Mouse (Mus musculus) embryonic stem cell, embryonic (primary cell): ENCODE data around the gene Adpgk.
"Not testable (repeated sequence)": the region's sequence is repeated elsewhere in the genome, so short reads cannot be mapped to it uniquely, and the experiment has no call there.

ENCODE experiments used
- CTCF ChIA-PET, 4 experiments: fragments of 300-600 bp in 2 of 4; fragments of 350-600 bp in 2 of 4; sonication (Branson Sonifier 250); formaldehyde crosslinking; loops; one replicate each; lab custom pipeline; 2022; ENCODE audit warnings: inconsistent platforms in 2 of 4; lab: Charles Lee
- POLR2A ChIA-PET, 4 experiments: fragments of 300-600 bp in 2 of 4; fragments of 350-600 bp in 2 of 4; sonication (Branson Sonifier 250); formaldehyde crosslinking; loops; one replicate each; lab custom pipeline; 2022; ENCODE audit warnings: antibody characterized with exemption in 4 of 4, inconsistent platforms in 1 of 4; lab: Charles Lee

Gene Adpgk

DNA sequence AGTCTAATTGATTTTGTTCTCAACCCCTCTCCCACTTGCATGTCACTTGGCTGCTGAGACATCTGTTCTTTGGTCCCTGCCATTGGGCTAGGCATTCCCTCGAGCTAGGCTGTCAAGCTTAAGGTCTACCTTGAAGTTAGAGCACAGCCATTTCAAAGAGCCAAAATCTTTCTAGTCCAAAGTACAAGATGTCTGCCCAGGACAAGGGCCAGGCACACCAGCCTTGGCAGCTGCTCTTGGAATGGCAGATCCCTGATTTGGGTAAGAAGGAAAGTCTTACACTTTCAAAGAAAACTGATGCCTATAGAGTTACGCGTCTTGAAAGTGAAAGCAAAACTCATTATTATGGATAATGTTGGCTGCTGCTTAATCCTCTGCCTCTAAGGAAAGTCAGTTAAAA is 24.8 kb downstream of the Adpgk start:
- CTCF ChIA-PET, result interaction anchor here in 2 of 4 experiments (0.6 to 1.4 kb wide), 5 partner anchors 24 to 169 kb away, joined by 3 to 7 read pairs (median 4); no protein-coding TSS in a partner anchor
- POLR2A ChIA-PET, result interaction anchor here in 2 of 4 experiments (0.5 to 15.7 kb wide), 7 partner anchors 9 to 225 kb away, joined by 3 to 134 read pairs (median 32); partner anchors contain the start of gene Adpgk (in 2 of the 2)

DNA sequence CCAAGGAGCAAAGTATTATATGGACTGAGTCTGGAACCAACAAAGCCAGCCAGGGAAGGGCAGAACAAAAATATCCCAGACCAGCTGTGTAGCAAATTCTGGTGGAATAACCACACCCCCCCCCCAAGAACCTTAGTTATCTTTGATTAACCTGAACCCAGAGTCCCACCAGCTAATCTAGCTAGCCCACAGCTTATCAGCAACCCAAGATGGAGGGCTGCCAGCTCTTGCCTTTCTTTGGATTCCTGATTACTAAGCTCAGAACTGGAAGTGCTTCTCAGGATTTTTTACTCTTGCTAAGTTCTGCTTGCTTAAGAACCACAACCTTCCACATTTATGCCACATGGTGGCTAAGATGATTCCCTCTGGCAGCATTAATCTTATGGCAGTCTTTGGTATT is 33.0 kb downstream of the Adpgk start:
- CTCF ChIA-PET, result interaction anchor here in 3 of 4 experiments (0.6 to 1.6 kb wide), 5 partner anchors 16 to 906 kb away, joined by 3 to 7 read pairs (median 3); no protein-coding TSS in a partner anchor
- POLR2A ChIA-PET, result interaction anchor here in 3 of 4 experiments (1.1 to 15.7 kb wide), 11 partner anchors 9 to 118 kb away, joined by 3 to 134 read pairs (median 7); partner anchors contain the start of gene Adpgk (in 2 of the 3)

GRCm38 (mm10) chr9:59330055-59330454 is 38.7 kb downstream of the Adpgk start:
- POLR2A ChIA-PET, result interaction anchor here in 2 of 4 experiments (0.6 to 1.1 kb wide), 3 partner anchors 15 to 437 kb away, joined by 3 to 8 read pairs (median 4); no protein-coding TSS in a partner anchor
- CTCF ChIA-PET, result no interaction called here

GRCm38 (mm10) chr9:59336539-59336938 is 45.2 kb downstream of the Adpgk start:
- CTCF ChIA-PET, result interaction anchor here in 3 of 4 experiments (0.6 to 1.4 kb wide), 3 partner anchors 70 to 248 kb away, joined by 3 to 4 read pairs (median 3); no protein-coding TSS in a partner anchor
- POLR2A ChIA-PET, result interaction anchor here in 3 of 4 experiments (0.5 to 1.5 kb wide), 6 partner anchors 8 to 461 kb away, joined by 3 to 6 read pairs (median 3); partner anchors contain the start of gene Adpgk (in 1 of the 3)

DNA sequence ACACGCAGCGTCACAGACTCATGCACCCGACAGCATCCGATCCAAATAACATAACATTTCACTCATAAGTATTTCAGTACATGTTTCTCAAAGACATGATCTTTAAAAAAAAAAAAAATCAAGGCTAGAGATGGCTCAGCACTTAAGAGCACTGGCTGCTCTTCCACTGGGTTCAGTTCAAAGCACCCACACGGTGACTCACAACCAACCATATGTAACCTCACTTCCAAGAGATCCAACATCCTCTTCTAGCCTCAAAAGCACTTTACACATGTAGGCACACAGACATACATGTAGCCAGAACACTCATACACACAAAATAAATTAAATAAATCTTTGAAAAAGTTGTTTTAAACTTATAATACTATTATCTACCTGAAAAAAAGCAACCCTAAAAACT is 46.5 kb downstream of the Adpgk start:
- CTCF ChIA-PET, result interaction anchor here in 1 of 4 experiments (2.6 kb wide), 1 partner anchor 15 kb away, joined by 8 read pairs; the partner anchor contains the start of gene Bbs4
- POLR2A ChIA-PET, result interaction anchor here in 2 of 4 experiments (0.9 to 1.8 kb wide), 4 partner anchors 9 to 67 kb away, joined by 3 to 7 read pairs (median 4); no protein-coding TSS in a partner anchor

- ChIA-PET POLR2A (interaction anchor here in 3 of 4 experiments (0.6 to 1.8 kb wide), 6 partner anchors 12 to 68 kb away, joined by 3 to 7 read pairs (median 4); no protein-coding TSS in a partner anchor), CTCF (interaction anchor here in 2 of 4 experiments (2.4 to 2.6 kb wide), 2 partner anchors 15 to 247 kb away, joined by 8 to 29 read pairs; partner anchors contain the start of gene Bbs4 (in 1 of the 2))
Observed at GRCm38 (mm10) chr9:59338411-59338810, 47.1 kb downstream of the Adpgk start.

DNA sequence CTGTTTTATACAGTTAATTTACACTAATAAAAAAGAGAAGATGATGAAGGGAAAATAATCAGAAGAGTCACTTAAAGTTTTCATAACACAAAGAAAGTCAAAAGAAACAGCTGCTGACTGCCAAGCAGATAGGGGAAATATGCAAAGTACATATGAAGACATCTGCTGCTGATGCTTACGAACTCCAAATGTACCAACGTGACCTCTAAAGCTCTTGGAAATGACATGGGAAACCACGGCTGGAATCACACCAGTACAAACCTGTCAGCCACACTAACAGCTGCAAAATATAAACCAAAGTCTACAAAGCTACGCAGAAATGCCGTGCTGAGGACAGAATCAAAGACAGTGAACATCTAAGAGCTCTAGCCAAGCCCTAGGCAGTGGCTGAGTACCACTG is 47.7 kb downstream of the Adpgk start:
- ChIA-PET POLR2A (interaction anchor here in 3 of 4 experiments (0.6 to 1.8 kb wide), 15 partner anchors 11 to 246 kb away, joined by 3 to 10 read pairs (median 4); partner anchors contain the start of genes Adpgk (in 2 of the 3) and Bbs4 (in 2 of the 3)), CTCF (interaction anchor here in 3 of 4 experiments (0.6 to 2.6 kb wide), 14 partner anchors 14 to 418 kb away, joined by 3 to 29 read pairs (median 7); partner anchors contain the start of genes Bbs4 (in 2 of the 3) and Adpgk (in 1 of the 3))

DNA sequence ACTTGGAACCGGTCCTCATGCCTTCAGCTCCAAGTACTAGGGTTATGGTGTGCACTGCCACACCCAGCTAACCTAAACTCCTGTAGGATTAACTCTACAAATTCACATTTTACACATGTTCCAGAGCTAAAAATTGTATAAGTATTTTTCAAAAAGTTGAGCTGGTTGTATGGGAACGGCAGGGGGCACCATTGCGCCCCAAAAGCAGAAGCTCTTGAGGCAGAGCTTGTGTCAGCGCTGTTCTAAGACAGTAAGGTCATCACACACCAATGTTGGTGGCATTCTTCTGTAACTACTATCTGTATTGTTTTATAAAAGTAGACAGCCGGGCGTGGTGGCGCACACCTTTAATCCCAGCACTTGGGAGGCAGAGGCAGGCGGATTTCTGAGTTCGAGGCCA is 48.6 kb downstream of the Adpgk start:
- ChIA-PET CTCF (interaction anchor here (0.5 to 2.6 kb wide), 29 partner anchors 8 to 265 kb away, joined by 3 to 29 read pairs (median 4); partner anchors contain the start of genes Bbs4 (in 3 of the 4), Adpgk (in 1 of the 4) and Celf6 (in 1 of the 4)), POLR2A (interaction anchor here (0.6 to 1.4 kb wide), 18 partner anchors 11 to 245 kb away, joined by 3 to 10 read pairs (median 4); partner anchors contain the start of genes Bbs4 (in 4 of the 4) and Adpgk (in 2 of the 4))

DNA sequence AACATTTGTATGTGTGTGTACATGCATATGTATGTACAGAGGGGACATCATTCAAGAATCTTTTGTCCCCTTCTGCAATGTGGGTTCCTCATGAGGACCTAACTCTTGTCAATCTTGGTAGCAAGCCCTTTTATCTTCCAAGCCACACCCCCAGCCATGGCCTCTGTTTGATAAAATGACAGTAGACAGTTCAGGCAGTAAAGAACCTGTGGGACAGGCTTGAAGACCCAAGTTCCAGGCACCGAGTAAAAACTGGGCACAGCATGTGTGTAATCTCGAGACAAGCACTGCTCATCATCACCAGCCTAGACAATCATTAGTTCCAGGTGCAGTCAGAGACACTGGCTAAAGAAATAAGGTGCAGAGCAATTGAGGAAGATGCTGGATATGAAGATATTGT is 54.8 kb downstream of the Adpgk start:
- POLR2A ChIA-PET, result no interaction called here
- CTCF ChIA-PET, result no interaction called here

DNA sequence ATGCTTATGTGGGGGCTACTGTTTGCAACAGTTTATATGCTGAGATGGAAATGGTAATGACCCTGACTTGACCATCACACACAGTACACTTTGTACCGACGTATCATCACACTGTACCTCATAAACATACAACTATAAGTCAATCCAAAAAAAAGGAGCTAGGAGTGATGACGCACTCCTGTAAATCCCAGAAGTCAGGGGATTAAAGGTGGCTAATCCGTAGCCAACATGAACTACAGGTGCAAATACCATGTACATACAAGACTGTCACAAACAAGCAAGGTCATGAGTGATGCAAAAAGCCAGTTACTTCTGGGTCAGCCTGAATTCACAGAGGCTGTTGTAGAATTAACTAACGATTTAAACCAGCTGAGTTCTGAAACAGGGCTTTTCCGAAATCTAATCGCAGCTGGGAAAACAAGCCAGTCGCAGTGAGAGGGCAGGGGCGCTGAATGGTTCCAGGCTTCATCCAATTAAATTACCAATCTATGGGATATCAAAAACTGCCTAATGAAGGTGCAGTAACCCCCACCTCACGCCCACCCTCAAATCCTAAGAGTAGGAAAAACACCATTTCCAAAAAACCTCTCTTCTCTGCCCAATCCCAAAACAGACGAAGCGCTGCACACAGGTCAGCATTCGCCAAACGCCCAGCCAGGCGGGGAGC is 61.4 kb downstream of the Adpgk start:
- ChIA-PET CTCF (interaction anchor here (0.5 to 1.7 kb wide), 11 partner anchors 11 to 264 kb away, joined by 3 to 8 read pairs (median 3); no protein-coding TSS in a partner anchor), POLR2A (interaction anchor here (0.5 to 1.9 kb wide), 36 partner anchors 8 to 398 kb away, joined by 3 to 21 read pairs (median 4); partner anchors contain the start of genes Adpgk (in 3 of the 4), Pkm (in 2 of the 4), Arih1 (in 1 of the 4) and Myo9a (in 1 of the 4))

GRCm38 (mm10) chr9:59353253-59353639 is 61.9 kb downstream of the Adpgk start, which contains the start of gene Bbs4:
TSS of gene Bbs4 (minus strand) at chr9:59353508.
- ChIA-PET POLR2A (interaction anchor here (0.5 to 1.9 kb wide), 35 partner anchors 9 to 398 kb away, joined by 3 to 21 read pairs (median 4); partner anchors contain the start of genes Adpgk (in 3 of the 4), Pkm (in 2 of the 4), Arih1 (in 1 of the 4) and Myo9a (in 1 of the 4)), CTCF (interaction anchor here in 3 of 4 experiments (0.5 to 1.7 kb wide), 10 partner anchors 12 to 263 kb away, joined by 3 to 8 read pairs (median 4); no protein-coding TSS in a partner anchor)

DNA sequence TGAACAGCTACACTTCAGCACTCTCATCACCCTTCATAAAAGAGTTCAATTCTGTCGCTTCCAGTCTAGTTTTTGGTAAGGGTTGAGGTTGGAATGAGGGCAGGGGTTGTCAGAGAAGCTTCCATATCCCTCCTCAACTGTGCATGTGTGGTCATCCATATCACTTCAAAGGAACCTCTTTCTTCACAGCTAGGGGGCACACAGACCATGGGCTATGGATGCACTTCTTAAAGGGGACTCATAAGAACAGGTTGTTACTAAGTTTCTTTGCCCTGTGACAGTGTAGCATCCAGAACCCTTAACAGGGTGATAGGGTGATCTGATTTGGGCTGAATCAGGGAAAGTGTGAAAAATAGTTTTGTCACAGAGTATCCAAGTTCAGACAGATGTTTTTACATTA is 66.7 kb downstream of the Adpgk start:
- CTCF ChIA-PET, POLR2A ChIA-PET: not testable (repeated sequence)

GRCm38 (mm10) chr9:59360487-59360886 is 69.1 kb downstream of the Adpgk start:
- CTCF ChIA-PET, POLR2A ChIA-PET: not testable (repeated sequence)

- ChIA-PET CTCF (no interaction called here), POLR2A (no interaction called here)
Observed at GRCm38 (mm10) chr9:59369220-59369619, 77.9 kb downstream of the Adpgk start.

- ChIA-PET POLR2A (no interaction called here), CTCF (no interaction called here)
Observed at GRCm38 (mm10) chr9:59369646-59370045, 78.3 kb downstream of the Adpgk start.
